Mouse (Mus musculus) MEL (cell line): ENCODE results near the gene Mobp. TPM values are rescaled to one million over a fixed set of nuclear protein-coding genes. Genes with fewer than 3 reads are reported as not detected.

Experiments
- DNase-seq: peaks from one replicate; pipeline ENCODE4 v3.0.0; 2011; ENCODE audit warnings: low read depth, low spot score
- H3K27ac ChIP-seq: 2 replicates; pipeline ENCODE4 v1.5.1; 2012; ENCODE audit warnings: low read depth, mild to moderate bottlenecking, control low read depth, low read length, moderate library complexity; ENCODE audit not compliant: control insufficient read depth
- H3K27me3 ChIP-seq, 2 experiments: fragments of 150-350 bp in 1 of 2; sonication (generic) in 1 of 2; 2 replicates each; pipeline ENCODE4 v1.6.1; 2012; ENCODE audit warnings: low read length in 2 of 2, mild to moderate bottlenecking in 2 of 2, improper control_type of control experiment in 1 of 2, moderate library complexity in 1 of 2; ENCODE audit not compliant: insufficient read depth in 2 of 2, control insufficient read depth in 1 of 2
- H3K36me3 ChIP-seq, 2 experiments: 2 replicates each; pipeline ENCODE4 v1.6.1; 2012 to 2014; ENCODE audit warnings: low read length in 2 of 2, improper control_type of control experiment in 1 of 2, inconsistent platforms in 1 of 2, mild to moderate bottlenecking in 1 of 2; ENCODE audit not compliant: insufficient read depth in 2 of 2, control insufficient read depth in 1 of 2
- H3K4me1 ChIP-seq, 2 experiments: fragments of 150-350 bp in 1 of 2; sonication (generic) in 1 of 2; 2 replicates each; pipeline ENCODE4 v1.6.1; 2012; ENCODE audit warnings: low read length in 2 of 2, improper control_type of control experiment in 1 of 2, mild to moderate bottlenecking in 1 of 2; ENCODE audit not compliant: insufficient read depth in 2 of 2, control insufficient read depth in 1 of 2
- H3K4me3 ChIP-seq, 2 experiments: fragments of 150-350 bp in 1 of 2; sonication (generic) in 1 of 2; 2 replicates each; pipeline ENCODE4 v1.5.1; 2012; ENCODE audit warnings: low read depth in 2 of 2, low read length in 2 of 2, mild to moderate bottlenecking in 2 of 2, moderate library complexity in 2 of 2, control low read depth in 1 of 2, improper control_type of control experiment in 1 of 2; ENCODE audit not compliant: control insufficient read depth in 1 of 2, insufficient read depth in 1 of 2
- H3K79me2 ChIP-seq: 2 replicates; pipeline ENCODE4 v1.6.1; 2012; ENCODE audit warnings: mild to moderate bottlenecking, low read length, moderate library complexity; ENCODE audit not compliant: control insufficient read depth, poor library complexity, insufficient read depth
- H3K9ac ChIP-seq: 2 replicates; pipeline ENCODE4 v1.6.1; 2012; ENCODE audit warnings: low read depth, mild to moderate bottlenecking, control low read depth, low read length, moderate library complexity; ENCODE audit not compliant: control insufficient read depth, poor library complexity, severe bottlenecking
- H3K9me3 ChIP-seq: fragments of 150-350 bp; sonication (generic); replicated peaks from 2 replicates; pipeline ENCODE4 v1.6.1; 2012; ENCODE audit warnings: mild to moderate bottlenecking, low read length, improper control_type of control experiment, moderate library complexity; ENCODE audit not compliant: insufficient read depth
- BHLHE40 ChIP-seq: IDR thresholded peaks from 2 replicates; pipeline ENCODE4 v1.6.1; 2012; ENCODE audit warnings: low read depth, mild to moderate bottlenecking, inconsistent platforms, low read length, improper control_type of control experiment, borderline replicate concordance
- CHD2 ChIP-seq: IDR thresholded peaks from 2 replicates; pipeline ENCODE4 v1.6.1; 2011; ENCODE audit warnings: low read length, improper control_type of control experiment
- CTCF ChIP-seq, 3 experiments: IDR thresholded peaks in 2 of 3; conservative IDR thresholded peaks in 1 of 3; 2 replicates each; pipeline ENCODE4 v1.5.1; 2011 to 2012; ENCODE audit warnings: low read length in 3 of 3, low read depth in 2 of 3, mild to moderate bottlenecking in 2 of 3, improper control_type of control experiment in 1 of 3, inconsistent platforms in 1 of 3, mixed read lengths in 1 of 3, moderate library complexity in 1 of 3; ENCODE audit not compliant: control insufficient read depth in 1 of 3, insufficient read depth in 1 of 3, poor library complexity in 1 of 3, severe bottlenecking in 1 of 3
- E2F4 ChIP-seq: IDR thresholded peaks from 2 replicates; pipeline ENCODE4 v1.6.1; 2011; ENCODE audit warnings: low read depth, low read length, improper control_type of control experiment, borderline replicate concordance
- EP300 ChIP-seq, 2 experiments: IDR thresholded peaks; 2 replicates each; pipeline ENCODE4 v1.6.1; 2011; ENCODE audit warnings: improper control_type of control experiment in 2 of 2, low read length in 2 of 2, low read depth in 1 of 2, mild to moderate bottlenecking in 1 of 2
- ETS1 ChIP-seq: IDR thresholded peaks from 2 replicates; pipeline ENCODE4 v1.6.1; 2012; ENCODE audit warnings: low read depth, mild to moderate bottlenecking, inconsistent platforms, low read length, improper control_type of control experiment, moderate library complexity
- GATA1 ChIP-seq: IDR thresholded peaks from 2 replicates; pipeline ENCODE4 v1.6.1; 2011; ENCODE audit warnings: low read depth, low read length, improper control_type of control experiment
- HCFC1 ChIP-seq: IDR thresholded peaks from 2 replicates; pipeline ENCODE4 v1.6.1; 2012; ENCODE audit warnings: low read depth, mild to moderate bottlenecking, inconsistent platforms, low read length, improper control_type of control experiment, moderate library complexity
- JUND ChIP-seq: IDR thresholded peaks from 2 replicates; pipeline ENCODE4 v1.6.1; 2011; ENCODE audit warnings: low read depth, mild to moderate bottlenecking, improper control_type of control experiment, low read length
- MEF2A ChIP-seq: IDR thresholded peaks from 2 replicates; pipeline ENCODE4 v1.6.1; 2014; ENCODE audit warnings: low read depth, mild to moderate bottlenecking, inconsistent platforms, low read length, improper control_type of control experiment; ENCODE audit not compliant: poor library complexity, insufficient replicate concordance, severe bottlenecking; ENCODE audit errors: extremely low read depth
- MXI1 ChIP-seq: IDR thresholded peaks from 2 replicates; pipeline ENCODE4 v1.6.1; 2011; ENCODE audit warnings: mild to moderate bottlenecking, low read depth, low read length, improper control_type of control experiment
- MYB ChIP-seq: IDR thresholded peaks from 2 replicates; pipeline ENCODE4 v1.6.1; 2011; ENCODE audit warnings: mild to moderate bottlenecking, low read depth, low read length, improper control_type of control experiment
- MYC ChIP-seq: IDR thresholded peaks from 2 replicates; pipeline ENCODE4 v1.6.1; 2011; ENCODE audit warnings: low read depth, mild to moderate bottlenecking, low read length, improper control_type of control experiment, moderate library complexity
- NELFE ChIP-seq: IDR thresholded peaks from 2 replicates; pipeline ENCODE4 v1.6.1; 2011; ENCODE audit warnings: low read depth, low read length, improper control_type of control experiment
- NRF1 ChIP-seq: IDR thresholded peaks from 2 replicates; pipeline ENCODE4 v1.6.1; 2014; ENCODE audit warnings: low read depth, mild to moderate bottlenecking, inconsistent platforms, low read length, improper control_type of control experiment, moderate library complexity; ENCODE audit not compliant: poor library complexity, insufficient read depth, severe bottlenecking
- POLR2A ChIP-seq, 2 experiments: IDR thresholded peaks; 2 replicates each; pipeline ENCODE4 v1.6.1; 2011 to 2012; ENCODE audit warnings: low read length in 2 of 2, mild to moderate bottlenecking in 2 of 2, control low read depth in 1 of 2, improper control_type of control experiment in 1 of 2, low read depth in 1 of 2, moderate library complexity in 1 of 2; ENCODE audit not compliant: control insufficient read depth in 1 of 2, insufficient read depth in 1 of 2, poor library complexity in 1 of 2
- SIN3A ChIP-seq: IDR thresholded peaks from 2 replicates; pipeline ENCODE4 v1.6.1; 2012; ENCODE audit warnings: low read length, improper control_type of control experiment, inconsistent platforms
- TAL1 ChIP-seq: IDR thresholded peaks from 2 replicates; pipeline ENCODE4 v1.6.1; 2012; ENCODE audit warnings: mild to moderate bottlenecking, inconsistent platforms, low read length, moderate library complexity, mixed read lengths
- UBTF ChIP-seq: IDR thresholded peaks from 2 replicates; pipeline ENCODE4 v1.6.1; 2012; ENCODE audit warnings: low read depth, mild to moderate bottlenecking, inconsistent platforms, low read length, improper control_type of control experiment, moderate library complexity, borderline replicate concordance; ENCODE audit not compliant: insufficient read depth
- USF2 ChIP-seq, 2 experiments: IDR thresholded peaks; 2 replicates each; pipeline ENCODE4 v1.6.1; 2011 to 2012; ENCODE audit warnings: improper control_type of control experiment in 2 of 2, low read length in 2 of 2, borderline replicate concordance in 1 of 2, inconsistent platforms in 1 of 2, low read depth in 1 of 2, mild to moderate bottlenecking in 1 of 2; ENCODE audit not compliant: insufficient read depth in 1 of 2
- ZKSCAN1 ChIP-seq: IDR thresholded peaks from 2 replicates; pipeline ENCODE4 v1.6.1; 2012; ENCODE audit warnings: low read depth, mild to moderate bottlenecking, inconsistent platforms, low read length, improper control_type of control experiment, moderate library complexity
- ZNF384 ChIP-seq: IDR thresholded peaks from 2 replicates; pipeline ENCODE4 v1.6.1; 2012; ENCODE audit warnings: low read depth, mild to moderate bottlenecking, inconsistent platforms, low read length, improper control_type of control experiment
- polyA plus RNA-seq, 2 experiments: library from polyadenylated mRNA; stranded (reverse) in 1 of 2; unstranded in 1 of 2; fragments of >175 nt in 1 of 2; fragments of >200 nt in 1 of 2; gene quantifications; 2 replicates each; pipeline versions ENCODE4 v1.2.1 to v1.2.4; 2012; ENCODE audit warnings: low replicate concordance in 2 of 2, low read depth in 1 of 2; ENCODE audit not compliant: insufficient read length in 2 of 2, insufficient read depth in 1 of 2, missing spikeins in 1 of 2
- total RNA-seq: library from RNA; depleted of rRNA; stranded (reverse); fragments of 300-350 nt; gene quantifications from 2 replicates; pipeline ENCODE4 v1.2.3, GENCODE M21; 2012

Gene Mobp
- total and polyA plus RNA-seq, 3 experiments: not detected

GRCm38 (mm10) chr9:120133755-120134475 lies 15.6 kb upstream of the Mobp start:
- 0 out of 4 replicates have a peak, but pooled peaks cover 0 to 3% of the 10 kb centered on the region in 2 experiments for H3K4me1 ChIP-seq
- no peaks in the 10 kb centered on the region for H3K27me3 ChIP-seq
- H3K27ac ChIP-seq: no peak overlapping the region
- H3K9ac ChIP-seq: no peak overlapping the region
- peak; percentile 15 for DNase-seq
- TF ChIP-seq USF2 (IDR thresholded peaks at IDR 0.05; ENCODE audit: borderline replicate concordance in 1 of 2, insufficient read depth in 1 of 2, low read depth in 1 of 2, low read length in 2 of 2) (no peak), EP300 (IDR thresholded peaks at IDR 0.05; ENCODE audit: low read depth in 1 of 2, low read length in 2 of 2) (no peak), MYB (no peak), ZKSCAN1 (no peak), MXI1 (no peak), MEF2A (no peak), E2F4 (no peak), MYC (no peak), SIN3A (no peak), TAL1 (no peak), ZNF384 (no peak), HCFC1 (no peak), BHLHE40 (no peak), CTCF (IDR thresholded peaks at IDR 0.05 in 2 of 3, conservative IDR thresholded peaks at IDR 0.05 in 1 of 3; ENCODE audit: control insufficient read depth in 1 of 3, insufficient read depth in 1 of 3, low read depth in 2 of 3, low read length in 3 of 3, poor library complexity in 1 of 3, severe bottlenecking in 1 of 3) (no peak), NRF1 (no peak), UBTF (no peak), POLR2A (IDR thresholded peaks at IDR 0.05; ENCODE audit: control insufficient read depth in 1 of 2, insufficient read depth in 1 of 2, low read depth in 1 of 2, low read length in 2 of 2, poor library complexity in 1 of 2) (no peak), JUND (no peak)
- peaks cover 16% of the 10 kb centered on the region for H3K79me2 ChIP-seq
- peaks cover 7 to 10% of the 10 kb centered on the region in 2 experiments for H3K36me3 ChIP-seq
- H3K9me3 ChIP-seq: no peaks in the 10 kb centered on the region
- no peak overlapping the region for H3K4me3 ChIP-seq

GRCm38 (mm10) chr9:120134529-120135160 lies 14.9 kb upstream of the Mobp start:
- Histone ChIP-seq H3K4me3 (no peak overlapping the region), H3K27ac (no peak overlapping the region), H3K36me3 (peaks cover 5% of the 10 kb centered on the region in 2 experiments), H3K27me3 (no peaks in the 10 kb centered on the region; a peak in 1 of 4 replicates), H3K9ac (no peak overlapping the region), H3K79me2 (peaks cover 8% of the 10 kb centered on the region), H3K9me3 (no peaks in the 10 kb centered on the region), H3K4me1 (0 out of 4 replicates have a peak, but pooled peaks cover 0 to 3% of the 10 kb centered on the region in 2 experiments)
- no peak for DNase-seq
- no peak for TF ChIP-seq CHD2
- TF ChIP-seq NELFE: no peak
- no peak for TF ChIP-seq MXI1
- no peak for TF ChIP-seq SIN3A
- no peak for TF ChIP-seq GATA1
- TF ChIP-seq ETS1: no peak
